Mouse (Mus musculus) midbrain, embryonic 12.5 days (tissue): ENCODE data around the gene Tubgcp4. TPM values are rescaled to one million over a fixed set of nuclear protein-coding genes. Genes with fewer than 3 reads are reported as not detected.
A peak's percentile ranks its signal among the peaks of the same experiment; 100 is the strongest.
"Not testable (repeated sequence)": the region's sequence is repeated elsewhere in the genome, so short reads cannot be mapped to it uniquely, and the experiment has no call there.

Experiments used
- ATAC-seq: fragments of 200-750 bp; cut with Nextera tagmentation; 2 replicates; pipeline ENCODE4 v1.8.0; 2017; ENCODE audit warnings: low read depth, moderate TSS enrichment, moderate library complexity; ENCODE audit not compliant: low FRiP score
- H3K27ac ChIP-seq: fragments of 300-500 bp; sonication (generic); replicated peaks from 2 replicates; pipeline ENCODE4 v1.5.1; 2016; ENCODE audit warnings: mild to moderate bottlenecking
- H3K27me3 ChIP-seq: fragments of 300-500 bp; sonication (generic); 2 replicates; pipeline ENCODE4 v1.6.1; 2016; ENCODE audit warnings: mild to moderate bottlenecking
- H3K36me3 ChIP-seq: fragments of 300-500 bp; sonication (generic); 2 replicates; pipeline ENCODE4 v1.6.1; 2016
- H3K4me1 ChIP-seq: fragments of 300-500 bp; sonication (generic); 2 replicates; pipeline ENCODE4 v1.6.1; 2016
- H3K4me2 ChIP-seq: fragments of 300-500 bp; sonication (generic); replicated peaks from 2 replicates; pipeline ENCODE4 v1.6.1; 2016; ENCODE audit warnings: mild to moderate bottlenecking, moderate library complexity
- H3K4me3 ChIP-seq: fragments of 300-500 bp; sonication (generic); 2 replicates; pipeline ENCODE4 v1.5.1; 2016; ENCODE audit warnings: mild to moderate bottlenecking
- H3K9ac ChIP-seq: fragments of 300-500 bp; sonication (generic); replicated peaks from 2 replicates; pipeline ENCODE4 v1.6.1; 2016; ENCODE audit warnings: mild to moderate bottlenecking, moderate library complexity
- H3K9me3 ChIP-seq: fragments of 300-500 bp; sonication (generic); 2 replicates; pipeline ENCODE4 v1.6.1; 2016; ENCODE audit warnings: mild to moderate bottlenecking
- WGBS: fragments of 180-500 bp; shearing (Covaris S2); methylation state at CpG from one replicate; pipeline ENCODE4 v1.1.7; 2016; 5-methylcytosine and 5-hydroxymethylcytosine counted together
- polyA plus RNA-seq: library from polyadenylated mRNA; unstranded; fragments of >200 nt; fragmentation: Nextera tagmentation; extraction: Ambion mirVana; gene quantifications from 2 replicates; pipeline ENCODE4 v1.2.1, GENCODE M21; 2016

The Tubgcp4 gene
- 81.9 and 82.5 TPM in 2 replicates for polyA plus RNA-seq

GRCm38 (mm10) chr2:121170481-121170971 lies at the start of gene Tubgcp4:
Tubgcp4 (plus strand) TSS chr2:121170654.
- peak; percentile 72 for ATAC-seq
- peak within 1 kb of the TSS; percentile 86 for H3K4me2 ChIP-seq
- H3K36me3 ChIP-seq: peaks cover 35% of the 10 kb centered on the region
- WGBS: 0% methylated on average over 37 of the region's 38 CpGs
- H3K27ac ChIP-seq: peak within 1 kb of the TSS; percentile 87
- H3K9me3 ChIP-seq: no peaks in the 10 kb centered on the region
- peaks cover 23% of the 10 kb centered on the region for H3K4me1 ChIP-seq
- no peaks in the 10 kb centered on the region for H3K27me3 ChIP-seq
- H3K9ac ChIP-seq: peak within 1 kb of the TSS; percentile 85
- H3K4me3 ChIP-seq: peak within 1 kb of the TSS; percentile 85

GRCm38 (mm10) chr2:121126302-121126701 lies 44.2 kb upstream of the Tubgcp4 start:
- not testable (repeated sequence) for H3K4me1 ChIP-seq, ATAC-seq, H3K9ac ChIP-seq, H3K27ac ChIP-seq, H3K27me3 ChIP-seq, H3K4me3 ChIP-seq, H3K36me3 ChIP-seq, H3K9me3 ChIP-seq, H3K4me2 ChIP-seq
- WGBS: 96% methylated on average over 5 of the region's 5 CpGs

- H3K4me1 ChIP-seq: no peaks in the 10 kb centered on the region
- H3K9ac ChIP-seq: no peak overlapping the region
- no peaks in the 10 kb centered on the region for H3K36me3 ChIP-seq
- no peaks in the 10 kb centered on the region for H3K27me3 ChIP-seq
- WGBS: 80% methylated on average over 1 of the region's 1 CpGs
- no peaks in the 10 kb centered on the region for H3K9me3 ChIP-seq
- no peak for ATAC-seq
- H3K27ac ChIP-seq: no peak overlapping the region
- no peak overlapping the region for H3K4me2 ChIP-seq
- no peak overlapping the region for H3K4me3 ChIP-seq
Measured at GRCm38 (mm10) chr2:121127536-121127935, 42.9 kb upstream of the Tubgcp4 start.

- 77% methylated on average over 9 of the region's 9 CpGs for WGBS
- no peak for ATAC-seq
- Histone ChIP-seq H3K36me3 (no peaks in the 10 kb centered on the region), H3K9me3 (no peaks in the 10 kb centered on the region), H3K4me2 (no peak overlapping the region), H3K9ac (no peak overlapping the region), H3K4me3 (no peak overlapping the region), H3K27ac (no peak overlapping the region), H3K4me1 (no peaks in the 10 kb centered on the region), H3K27me3 (no peaks in the 10 kb centered on the region)
Measured at GRCm38 (mm10) chr2:121128865-121129620, 41.4 kb upstream of the Tubgcp4 start.

- H3K4me3 ChIP-seq: no peak overlapping the region
- H3K9me3 ChIP-seq: no peaks in the 10 kb centered on the region
- H3K9ac ChIP-seq: no peak overlapping the region
- peaks cover 5% of the 10 kb centered on the region; the same call in 1 of the 2 replicates for H3K36me3 ChIP-seq
- 72% methylated on average over 1 of the region's 1 CpGs for WGBS
- no peaks in the 10 kb centered on the region for H3K27me3 ChIP-seq
- no peaks in the 10 kb centered on the region for H3K4me1 ChIP-seq
- H3K27ac ChIP-seq: no peak overlapping the region
- no peak overlapping the region for H3K4me2 ChIP-seq
- ATAC-seq: no peak
Measured at GRCm38 (mm10) chr2:121132822-121133221, 37.6 kb upstream of the Tubgcp4 start.

- Histone ChIP-seq H3K27ac (no peak overlapping the region), H3K27me3 (no peaks in the 10 kb centered on the region), H3K36me3 (peaks cover 22% of the 10 kb centered on the region; the same call in 1 of the 2 replicates), H3K9me3 (no peaks in the 10 kb centered on the region), H3K4me2 (no peak overlapping the region), H3K9ac (no peak overlapping the region), H3K4me1 (peaks cover 28% of the 10 kb centered on the region), H3K4me3 (no peak overlapping the region)
- WGBS: 97% methylated on average over 4 of the region's 4 CpGs
- no peak for ATAC-seq
Measured at GRCm38 (mm10) chr2:121137371-121137770, 33.1 kb upstream of the Tubgcp4 start.

- ATAC-seq: no peak
- H3K4me3 ChIP-seq: peak overlapping the region; percentile 53
Measured at GRCm38 (mm10) chr2:121139266-121140017, 31.0 kb upstream of the Tubgcp4 start.

GRCm38 (mm10) chr2:121140018-121140882 lies 30.2 kb upstream of the Tubgcp4 start, which contains the start of the genes Adal and Lcmt2:
Adal (plus strand) TSS chr2:121140428.
Lcmt2 (minus strand) TSS chr2:121140653.
- Histone ChIP-seq H3K4me3 (peak within 1 kb of the TSS; percentile 53), H3K4me2 (peak within 1 kb of the TSS; percentile 87), H3K27me3 (no peaks in the 10 kb centered on the region), H3K9me3 (no peaks in the 10 kb centered on the region), H3K36me3 (peaks cover 28% of the 10 kb centered on the region; the same call in 1 of the 2 replicates), H3K9ac (peak within 1 kb of the TSS; percentile 92), H3K27ac (peak within 1 kb of the TSS; percentile 97), H3K4me1 (peaks cover 28% of the 10 kb centered on the region)
- under 1% methylated on average over 86 of the region's 87 CpGs for WGBS
- peak; percentile 96 for ATAC-seq

More at GRCm38 (mm10) chr2:121139266-121140017, 31.0 kb upstream of the Tubgcp4 start:
- Histone ChIP-seq H3K27me3 (no peaks in the 10 kb centered on the region), H3K9me3 (no peaks in the 10 kb centered on the region), H3K4me2 (peak overlapping the region; percentile 87), H3K4me1 (peaks cover 28% of the 10 kb centered on the region), H3K36me3 (peaks cover 23% of the 10 kb centered on the region; the same call in 1 of the 2 replicates), H3K9ac (peak overlapping the region; percentile 92), H3K27ac (peak overlapping the region; percentile 97)
- WGBS: 56% methylated on average over 29 of the region's 29 CpGs

- peak overlapping the region; percentile 97 for H3K27ac ChIP-seq
- H3K4me2 ChIP-seq: peak overlapping the region; percentile 87
- no peak for ATAC-seq
- peak overlapping the region; percentile 92 for H3K9ac ChIP-seq
- no peaks in the 10 kb centered on the region for H3K9me3 ChIP-seq
- H3K27me3 ChIP-seq: no peaks in the 10 kb centered on the region
- WGBS: 80% methylated on average over 16 of the region's 16 CpGs
- peaks cover 28% of the 10 kb centered on the region for H3K4me1 ChIP-seq
- peaks cover 32% of the 10 kb centered on the region for H3K36me3 ChIP-seq
- H3K4me3 ChIP-seq: peak overlapping the region; percentile 53
Measured at GRCm38 (mm10) chr2:121141216-121142035, 29.0 kb upstream of the Tubgcp4 start.

- Histone ChIP-seq H3K9me3 (no peaks in the 10 kb centered on the region), H3K4me2 (no peak overlapping the region), H3K27me3 (no peaks in the 10 kb centered on the region), H3K4me3 (no peak overlapping the region), H3K36me3 (peaks cover 38% of the 10 kb centered on the region), H3K4me1 (peaks cover 28% of the 10 kb centered on the region), H3K27ac (no peak overlapping the region), H3K9ac (no peak overlapping the region)
- ATAC-seq: no peak
- 62% methylated on average over 2 of the region's 2 CpGs for WGBS
Measured at GRCm38 (mm10) chr2:121142415-121142814, 28.0 kb upstream of the Tubgcp4 start.

- 87% methylated on average over 5 of the region's 5 CpGs for WGBS
- Histone ChIP-seq H3K27ac (no peak overlapping the region), H3K4me2 (no peak overlapping the region), H3K36me3 (peaks cover 51% of the 10 kb centered on the region), H3K27me3 (no peaks in the 10 kb centered on the region), H3K9me3 (no peaks in the 10 kb centered on the region), H3K4me3 (no peak overlapping the region), H3K4me1 (no peaks in the 10 kb centered on the region), H3K9ac (no peak overlapping the region)
- ATAC-seq: no peak
Measured at GRCm38 (mm10) chr2:121149679-121150078, 20.8 kb upstream of the Tubgcp4 start.
